Mouse (Mus musculus): ENCODE results near the gene Pum2.

GRCm38 (mm10) chr12:8762667-8763066 is 88.7 kb downstream of the Pum2 start:
- TF ChIP-seq CTCF (IDR thresholded peaks at IDR 0.05; ENCODE audit: control insufficient read depth, insufficient read depth, low read length) (peak; percentile 53; the same call in 1 of the 2 replicates), POLR2A (IDR thresholded peaks at IDR 0.05; ENCODE audit: borderline replicate concordance, control insufficient read depth, low read depth, low read length) (no peak)

Measured in bone marrow, adult 2 months (tissue).